Mouse (Mus musculus) liver, adult (tissue): ENCODE measurements around the gene Ndufaf2.

Experiments
- GATA4 ChIP-seq: IDR thresholded peaks from 2 replicates; pipeline ENCODE4 v1.6.1; 2014; ENCODE audit warnings: mild to moderate bottlenecking, low read length; ENCODE audit not compliant: insufficient replicate concordance

Gene Ndufaf2

DNA sequence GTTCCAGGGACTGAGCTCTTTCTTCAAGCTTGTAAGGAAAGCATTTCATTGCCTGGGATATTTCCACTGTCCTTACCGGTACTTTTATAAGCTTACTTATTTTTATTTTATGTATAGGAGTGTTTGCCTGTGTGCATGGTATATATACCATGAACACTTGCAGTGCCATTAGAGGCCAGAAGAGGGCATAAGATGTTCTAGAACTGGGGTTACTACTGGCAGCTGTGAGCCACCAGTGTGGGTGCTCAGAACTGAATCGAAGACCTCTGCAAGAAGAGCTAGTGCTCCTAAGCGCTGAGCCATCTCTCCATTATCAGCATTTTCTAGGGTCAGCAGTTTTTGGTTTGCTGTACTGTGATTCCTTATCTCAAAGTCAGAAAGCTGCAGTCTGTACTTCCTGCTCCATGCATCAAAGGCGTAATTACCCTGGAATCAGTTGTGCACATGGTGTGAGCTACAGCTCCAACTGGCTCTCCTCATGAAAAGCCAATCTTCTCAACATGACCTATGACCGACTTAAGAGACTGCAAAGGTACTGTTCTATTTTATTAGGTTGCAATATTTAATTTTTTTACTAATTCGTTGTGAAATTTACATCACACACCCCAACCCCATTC is 175.1 kb downstream of the Ndufaf2 start:
- TF ChIP-seq GATA4 = no peak

DNA sequence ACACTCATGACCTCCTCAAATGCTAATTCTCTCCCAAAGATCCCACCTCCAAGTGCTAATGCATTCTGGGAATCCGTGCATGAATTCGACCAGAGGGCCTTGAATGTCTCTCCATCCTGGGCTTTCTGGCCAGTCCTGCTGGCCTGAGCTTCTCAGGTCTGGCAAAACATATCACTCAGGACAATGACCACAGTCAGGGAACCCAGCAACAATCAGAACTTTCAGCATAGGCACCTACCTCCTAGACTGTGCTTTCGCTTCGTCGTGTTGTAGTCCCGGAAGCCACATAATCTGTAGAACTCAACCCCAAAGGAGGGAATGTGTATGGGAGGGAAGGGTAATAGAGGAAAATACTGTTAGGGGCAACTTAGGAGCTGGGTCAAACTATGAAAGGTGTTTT is 179.0 kb downstream of the Ndufaf2 start:
- no peak for TF ChIP-seq GATA4

DNA sequence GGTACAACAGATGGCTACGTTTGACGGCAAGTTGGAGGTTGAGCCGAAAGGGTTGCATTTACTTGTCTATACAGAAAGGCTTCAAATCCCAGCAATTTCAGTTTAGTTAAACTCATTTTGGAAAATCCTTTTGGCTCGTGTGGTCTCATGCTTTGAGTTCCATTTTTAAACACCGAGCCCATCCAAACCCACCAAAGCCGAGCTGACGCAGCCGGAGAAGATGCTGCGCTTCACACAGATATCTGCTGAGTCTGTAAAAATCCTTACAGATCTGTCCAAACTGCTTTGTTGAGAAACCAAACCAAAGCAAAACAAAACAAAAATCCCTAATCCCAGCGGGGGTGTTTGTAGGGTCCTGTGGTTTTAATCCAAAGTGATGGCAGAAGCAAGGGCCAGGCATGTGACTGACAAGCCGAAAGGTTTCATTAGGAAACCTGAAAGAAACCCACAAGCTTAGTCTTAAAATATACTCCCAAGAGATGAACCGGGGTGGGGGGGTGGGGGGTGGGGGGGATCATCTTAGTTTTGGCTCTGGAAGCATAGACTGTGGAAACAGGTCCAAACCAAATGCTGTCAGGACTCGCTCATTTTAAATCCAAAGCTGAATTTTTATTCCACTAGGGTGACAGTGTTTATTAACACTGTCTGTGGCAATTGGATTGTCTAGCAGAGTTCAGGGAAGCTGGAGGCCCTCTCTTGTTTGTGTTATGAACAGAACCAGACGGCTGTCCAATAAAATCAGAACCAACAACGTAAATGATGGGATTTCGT is 181.4 kb downstream of the Ndufaf2 start:
- TF ChIP-seq GATA4 = no peak

DNA sequence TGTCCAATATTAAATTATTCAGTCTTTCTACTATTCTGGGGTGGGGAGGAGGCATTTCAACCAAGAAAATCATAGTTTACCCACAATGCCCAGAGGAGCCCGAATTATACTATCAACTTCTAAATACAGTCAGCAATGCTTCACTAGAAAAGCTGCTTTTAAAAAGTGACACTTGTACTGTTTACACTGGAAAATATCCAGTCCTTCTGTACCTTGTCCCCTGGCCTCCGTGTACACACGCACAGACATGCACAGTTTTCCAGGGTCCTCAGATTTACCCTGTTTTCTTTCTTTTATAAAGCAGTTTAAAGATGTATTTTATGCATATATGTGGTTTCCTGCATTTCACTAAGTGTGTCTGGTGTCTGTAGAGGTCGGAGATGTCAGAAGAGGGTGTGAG is 186.0 kb downstream of the Ndufaf2 start:
- no peak for TF ChIP-seq GATA4

DNA sequence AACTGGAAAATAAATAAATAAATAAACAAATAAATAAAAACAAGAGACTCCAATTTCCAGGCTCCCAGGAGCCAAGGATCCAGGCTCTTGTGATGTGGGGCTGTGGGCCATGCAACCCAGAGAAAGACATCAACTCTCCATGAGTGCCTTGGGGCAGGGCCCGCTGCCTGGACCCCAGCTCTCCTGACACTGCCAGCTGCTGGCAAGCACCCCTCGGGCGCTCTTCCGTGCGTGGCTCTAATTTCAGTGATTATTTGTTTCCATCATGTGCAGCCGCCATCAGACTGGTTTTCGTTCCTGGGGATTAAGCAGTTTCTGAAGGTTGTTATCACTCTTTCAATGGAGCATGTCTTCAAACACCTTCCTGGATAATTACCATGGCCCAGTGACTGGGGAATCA is 186.6 kb downstream of the Ndufaf2 start:
- no peak for TF ChIP-seq GATA4

DNA sequence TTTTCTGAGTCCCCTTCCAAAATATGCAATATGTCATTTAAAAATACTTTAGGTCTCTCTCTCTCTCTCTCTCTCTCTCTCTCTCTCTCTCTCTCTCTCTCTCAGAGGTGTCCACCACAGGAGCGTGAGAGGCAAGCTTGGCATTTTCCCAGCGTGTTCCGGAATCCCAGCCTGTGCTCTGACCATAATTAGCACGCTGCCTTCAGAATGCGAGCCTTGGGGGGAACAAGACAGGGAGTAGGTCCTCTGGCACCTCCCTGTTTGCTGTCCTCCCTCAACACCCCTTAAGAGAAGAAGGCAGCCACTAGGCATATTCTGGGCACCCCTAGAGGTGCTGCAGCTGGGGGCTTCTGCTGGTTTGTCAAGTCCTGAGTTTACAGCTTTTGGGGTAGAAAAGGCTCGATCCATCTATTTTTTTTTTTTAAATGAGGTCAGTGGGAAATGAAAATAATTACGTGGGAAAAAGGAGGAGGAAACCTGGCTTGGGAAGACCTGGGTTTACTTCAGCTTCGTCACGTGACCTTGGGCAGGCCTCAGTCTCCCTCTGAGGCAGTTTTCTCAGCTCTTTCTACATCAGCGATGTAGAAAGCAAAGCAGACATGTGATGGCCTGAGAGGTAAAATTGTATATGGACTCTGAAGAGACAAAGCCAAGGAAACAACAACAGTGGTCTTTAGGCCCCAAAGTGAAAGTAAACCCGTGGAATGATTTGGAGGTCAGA is 187.8 kb downstream of the Ndufaf2 start:
- no peak for TF ChIP-seq GATA4

DNA sequence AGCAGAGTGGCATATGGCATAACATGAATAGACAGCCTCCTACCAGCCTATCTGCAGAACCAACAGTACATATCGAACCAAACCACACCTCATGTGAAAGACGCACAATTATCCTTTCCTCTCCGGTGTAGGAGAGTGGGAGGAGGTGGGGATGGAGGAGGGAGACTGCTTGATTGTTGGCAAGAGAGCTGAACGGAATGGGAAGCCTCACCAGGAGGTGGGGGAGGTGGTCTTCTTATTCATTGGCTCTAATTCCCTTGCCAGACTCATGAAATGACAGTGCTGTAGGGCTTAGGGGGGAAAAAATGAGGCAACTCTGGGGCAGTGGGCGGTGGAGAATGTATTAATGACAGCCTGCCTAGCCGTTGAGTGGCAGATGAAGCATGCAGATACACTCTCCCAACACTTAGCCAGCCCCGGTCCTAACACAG is 188.4 kb downstream of the Ndufaf2 start:
- TF ChIP-seq GATA4 = no peak

DNA sequence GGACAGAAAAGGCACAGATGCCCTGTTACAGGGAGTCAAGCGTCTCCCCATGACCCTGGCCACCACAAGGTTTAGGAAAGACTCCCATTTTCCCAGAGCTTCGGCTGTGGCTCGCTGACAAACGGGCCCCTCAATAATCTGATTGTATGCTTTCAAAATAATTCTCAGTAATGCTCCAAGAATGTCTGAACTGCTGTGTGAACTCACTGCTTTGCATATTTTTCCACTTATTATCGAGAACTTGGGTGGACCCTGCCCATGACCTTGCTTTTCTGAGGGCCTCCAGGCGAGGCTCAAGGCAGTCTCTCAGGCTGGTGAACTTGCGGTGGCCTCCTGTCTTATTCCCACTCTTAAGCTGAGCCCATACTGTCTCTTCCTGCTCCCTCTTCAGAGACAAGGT is 193.8 kb downstream of the Ndufaf2 start:
- TF ChIP-seq GATA4 = no peak

DNA sequence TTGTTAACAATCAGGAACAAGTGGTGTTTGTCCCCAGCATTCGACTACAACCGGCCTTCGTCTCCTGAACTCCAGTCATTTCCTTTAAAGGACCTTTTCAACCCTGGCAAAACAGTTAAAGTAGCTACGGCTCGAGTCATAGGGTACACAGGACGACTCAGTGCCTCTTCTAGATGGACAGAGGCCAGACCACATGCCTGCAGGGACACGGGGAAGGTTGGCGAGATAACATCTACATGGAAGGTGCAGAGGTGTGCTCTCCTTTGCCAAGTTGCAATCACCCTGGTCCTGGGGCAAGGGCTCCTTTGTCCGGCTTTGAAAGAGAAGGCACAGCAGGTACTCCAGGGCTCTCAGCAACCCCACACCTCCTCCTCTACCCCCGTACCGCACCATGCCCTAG is 195.0 kb downstream of the Ndufaf2 start:
- TF ChIP-seq GATA4 = no peak

DNA sequence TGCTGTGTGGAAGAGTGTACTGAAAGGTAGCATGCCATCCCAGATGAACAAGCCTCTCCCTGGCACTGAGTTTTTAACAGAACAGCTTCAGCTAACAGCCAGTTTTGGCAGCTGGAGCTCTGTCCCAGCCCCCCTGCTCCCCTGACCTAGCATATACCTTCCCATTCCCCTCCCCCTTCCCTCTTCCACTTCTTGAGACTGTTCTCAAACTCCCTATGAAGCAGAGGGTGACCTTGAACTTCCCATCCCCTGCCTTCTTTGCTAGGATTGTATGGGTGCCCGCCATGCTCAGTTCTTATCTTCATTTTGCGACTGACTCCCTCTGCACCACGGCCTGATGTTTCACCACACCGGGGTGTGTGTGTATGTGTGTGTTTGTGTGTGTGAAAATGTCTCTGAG is 195.7 kb downstream of the Ndufaf2 start:
- no peak for TF ChIP-seq GATA4

DNA sequence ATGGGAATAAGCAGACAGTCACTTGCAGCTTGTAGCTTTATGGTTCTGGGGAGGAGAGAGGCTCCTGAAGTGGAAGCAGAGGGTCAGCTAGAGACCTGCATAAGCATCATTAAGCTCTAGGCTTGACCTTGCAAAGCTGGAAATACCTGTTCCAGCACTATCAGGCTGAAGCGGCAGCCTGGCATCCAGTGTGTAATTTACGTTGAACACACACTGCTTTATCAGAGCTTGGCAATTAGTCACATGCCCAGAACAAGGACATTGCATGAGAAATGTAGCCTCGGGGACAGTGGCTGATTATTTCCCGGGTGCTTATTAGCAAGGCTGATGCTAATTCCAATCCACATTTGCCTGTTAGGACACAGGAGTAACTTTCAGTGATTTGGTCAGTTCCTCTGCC is 196.5 kb downstream of the Ndufaf2 start:
- no peak for TF ChIP-seq GATA4

DNA sequence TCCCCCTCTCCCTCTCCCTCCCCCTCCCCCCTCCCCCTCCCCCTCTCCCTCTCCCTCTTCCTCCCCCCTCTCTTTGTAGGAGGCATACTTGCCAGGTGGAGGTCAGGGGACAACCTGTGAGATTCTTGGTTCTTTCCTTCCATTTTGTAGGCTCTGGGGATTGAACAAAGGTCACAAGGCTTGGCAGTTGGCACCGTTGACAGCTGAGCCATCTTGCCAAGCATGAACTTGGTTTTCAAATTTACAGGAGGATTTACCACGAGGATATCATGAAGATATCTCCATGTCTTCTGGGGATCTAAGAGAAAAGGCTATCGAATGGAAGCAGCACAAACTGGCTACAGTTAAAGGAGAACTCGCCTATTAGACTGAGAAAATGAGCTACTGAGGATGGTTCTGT is 196.9 kb downstream of the Ndufaf2 start:
- TF ChIP-seq GATA4 = no peak

DNA sequence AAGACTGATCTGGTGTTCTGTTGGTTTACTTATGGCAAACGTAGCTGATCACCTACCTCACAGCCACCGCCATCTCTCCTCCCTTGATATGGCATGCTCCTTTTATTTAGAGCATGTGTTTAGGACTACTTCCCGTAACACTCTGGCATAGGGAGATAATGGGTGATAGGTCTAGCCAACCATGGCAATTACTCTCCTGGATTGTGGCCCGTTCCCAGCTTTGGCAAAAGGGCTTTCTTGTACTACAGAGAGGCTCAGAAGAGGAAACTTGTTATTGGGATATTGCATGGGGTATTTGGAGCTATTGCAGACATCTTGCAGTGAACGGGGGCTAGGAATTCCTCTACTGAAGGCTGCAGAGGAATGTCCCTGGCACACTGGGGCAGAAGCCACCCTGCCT is 197.9 kb downstream of the Ndufaf2 start:
- TF ChIP-seq GATA4 = no peak

DNA sequence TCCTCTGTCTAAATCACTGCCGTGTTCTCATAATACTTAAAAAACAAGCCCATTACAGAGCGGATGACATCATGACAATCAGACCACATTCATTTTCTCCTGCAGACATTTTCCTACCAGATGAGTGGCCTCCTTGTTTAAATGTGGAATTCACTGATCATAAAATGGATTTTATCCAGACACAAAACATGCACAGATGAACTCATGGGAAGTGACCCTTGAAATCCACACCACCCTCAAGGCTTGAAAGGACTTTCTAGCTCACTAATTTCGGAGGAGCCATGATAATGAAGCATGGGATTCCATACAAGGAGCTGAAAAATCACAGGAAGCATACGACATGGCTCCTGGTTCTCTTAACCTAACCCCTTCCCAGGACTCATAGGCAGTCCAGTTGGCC is 198.5 kb downstream of the Ndufaf2 start:
- TF ChIP-seq GATA4 = no peak

DNA sequence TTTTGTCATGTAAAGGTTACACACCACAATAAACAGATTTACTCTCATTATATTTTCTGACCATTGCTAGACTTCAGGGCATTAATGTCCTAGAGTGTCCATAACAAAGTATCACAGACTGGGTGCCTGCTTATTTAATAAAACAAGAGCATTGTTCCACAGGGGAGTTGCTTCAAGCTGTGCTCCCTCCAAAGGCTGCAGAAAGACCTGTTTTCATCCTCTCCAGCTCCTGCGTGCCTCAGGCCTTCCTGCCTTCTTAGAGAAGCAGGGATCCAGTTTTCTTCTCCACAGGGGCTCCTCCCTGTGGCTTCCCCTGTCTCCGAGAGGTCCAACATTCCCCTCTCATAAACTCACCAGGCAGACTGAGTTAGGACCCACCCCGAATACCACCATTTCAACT is 202.2 kb downstream of the Ndufaf2 start:
- no peak for TF ChIP-seq GATA4

DNA sequence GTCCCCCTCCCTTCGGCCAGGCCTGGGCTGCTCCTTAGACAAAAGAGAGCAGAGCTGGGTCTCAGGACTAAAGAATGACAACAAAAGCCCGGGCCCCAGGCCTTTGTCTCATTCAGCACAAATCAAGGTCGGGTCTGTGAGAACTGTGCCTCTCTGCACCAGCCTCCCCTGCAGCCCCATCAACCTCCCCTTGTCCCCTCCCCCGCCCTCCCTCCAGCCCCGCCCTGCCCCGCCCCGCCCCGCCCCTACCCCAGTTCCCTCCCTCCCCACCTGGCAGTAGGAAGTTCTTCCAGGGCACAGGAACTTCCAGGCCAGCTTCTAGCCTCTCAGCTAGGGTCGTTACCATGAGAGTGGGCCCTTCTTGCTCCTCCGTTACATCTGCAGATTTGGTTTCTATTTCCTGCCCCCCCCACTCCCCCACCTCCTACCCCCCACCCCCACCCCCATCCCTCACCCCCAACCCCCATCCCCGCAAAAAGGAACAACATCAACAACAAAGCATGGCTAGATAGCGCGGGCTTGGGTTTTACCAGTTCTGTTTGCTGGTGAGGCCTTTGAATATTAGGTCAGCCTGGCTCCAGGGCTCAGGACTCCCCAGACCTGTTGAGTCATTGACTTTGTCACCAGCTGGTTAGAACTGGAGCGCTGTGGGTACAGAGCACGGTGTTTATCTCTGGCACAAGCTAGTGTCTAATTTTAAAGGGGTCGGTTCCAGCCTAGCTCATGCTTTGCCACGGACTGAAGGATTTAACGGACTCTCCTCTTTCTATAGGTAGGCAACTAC is 202.9 kb downstream of the Ndufaf2 start:
- no peak for TF ChIP-seq GATA4
